Mouse (Mus musculus): Measurements from ENCODE around the gene Fam155a. TPM values are rescaled to one million over a fixed set of nuclear protein-coding genes. Genes with fewer than 3 reads are reported as not detected.

Gene Fam155a
- polyA plus RNA-seq, 1 experiment from 2014 or later = 6.6 TPM

- Histone ChIP-seq H3K4me1 (ENCODE audit: control insufficient read depth, insufficient read depth, low read length) (no peaks in the 10 kb centered on the region), H3K36me3 (ENCODE audit: control insufficient read depth, insufficient read depth, low read length) (no peaks in the 10 kb centered on the region), H3K9ac (ENCODE audit: low read length) (no peak overlapping the region), H3K27me3 (ENCODE audit: control insufficient read depth, insufficient read depth, low read length) (no peaks in the 10 kb centered on the region), H3K9me3 (ENCODE audit: control insufficient read depth, low read length) (no peaks in the 10 kb centered on the region), H3K4me3 (ENCODE audit: low read depth, low read length) (no peak overlapping the region), H3K4me2 (ENCODE audit: low read depth) (no peak overlapping the region), H3K27ac (ENCODE audit: low read depth, low read length) (no peak overlapping the region)
- ATAC-seq (ENCODE audit: insufficient read depth, low FRiP score, low TSS enrichment) = no peak
- WGBS = 71% methylated on average over 2 of the region's 2 CpGs
- DNase-seq (ENCODE audit: low spot score) = no peak
Observed at GRCm38 (mm10) chr8:9292532-9292931, 478.4 kb downstream of the Fam155a start.

DNA sequence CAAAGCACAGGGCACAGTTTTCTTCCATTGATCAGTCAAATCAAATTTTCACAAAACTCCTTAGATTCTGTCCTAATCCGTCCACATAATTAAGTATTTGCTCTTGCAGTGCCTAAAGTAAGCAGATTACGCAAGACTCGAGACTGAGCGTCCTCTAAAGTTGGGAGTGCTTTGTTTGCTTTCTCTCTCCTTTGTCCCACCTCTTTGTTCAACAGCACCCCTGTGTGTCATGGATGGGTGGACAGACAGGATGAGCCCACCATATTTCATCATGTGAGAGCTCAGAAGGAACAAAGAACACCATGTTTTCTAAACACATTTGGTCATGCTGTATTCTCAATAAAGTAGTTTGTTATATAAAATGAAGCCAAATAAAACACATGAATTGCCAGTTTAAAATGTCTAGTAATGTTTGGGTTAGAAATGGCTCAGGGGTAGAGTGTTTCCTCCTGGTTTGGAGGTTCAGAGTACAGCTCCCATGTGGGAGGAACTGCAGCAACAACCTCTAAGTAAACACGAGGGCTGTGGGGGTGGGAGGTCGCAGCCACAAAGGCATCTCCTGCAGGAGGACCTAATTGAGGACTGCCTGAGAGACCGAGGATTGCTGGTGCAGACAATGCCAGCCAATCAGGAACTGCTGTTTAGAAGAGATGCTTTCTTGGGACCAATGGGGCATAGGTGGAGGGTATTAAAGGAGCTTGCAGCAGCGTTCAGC, 482.8 kb downstream of the Fam155a start:
- ATAC-seq (ENCODE audit: insufficient read depth, low FRiP score, low TSS enrichment) (no peak), DNase-seq (ENCODE audit: low spot score) (no peak)
- Histone ChIP-seq H3K4me1 (ENCODE audit: control insufficient read depth, insufficient read depth, low read length) (no peaks in the 10 kb centered on the region), H3K9ac (ENCODE audit: low read length) (no peak overlapping the region), H3K27ac (ENCODE audit: low read depth, low read length) (no peak overlapping the region), H3K27me3 (ENCODE audit: control insufficient read depth, insufficient read depth, low read length) (no peaks in the 10 kb centered on the region), H3K36me3 (ENCODE audit: control insufficient read depth, insufficient read depth, low read length) (no peaks in the 10 kb centered on the region), H3K9me3 (ENCODE audit: control insufficient read depth, low read length) (no peaks in the 10 kb centered on the region), H3K4me2 (ENCODE audit: low read depth) (no peak overlapping the region), H3K4me3 (ENCODE audit: low read depth, low read length) (no peak overlapping the region)
- 25% methylated on average over 8 of the region's 8 CpGs for WGBS

GRCm38 (mm10) chr8:9274117-9274516, 496.8 kb downstream of the Fam155a start:
- DNase-seq (ENCODE audit: low spot score) = no peak
- H3K36me3 ChIP-seq (ENCODE audit: control insufficient read depth, insufficient read depth, low read length) = no peaks in the 10 kb centered on the region
- no peaks in the 10 kb centered on the region for H3K27me3 ChIP-seq (ENCODE audit: control insufficient read depth, insufficient read depth, low read length)
- H3K27ac ChIP-seq (ENCODE audit: low read depth, low read length) = no peak overlapping the region
- H3K4me3 ChIP-seq (ENCODE audit: low read depth, low read length) = no peak overlapping the region
- no peak for ATAC-seq (ENCODE audit: insufficient read depth, low FRiP score, low TSS enrichment)
- no peak overlapping the region for H3K4me2 ChIP-seq (ENCODE audit: low read depth)
- no peaks in the 10 kb centered on the region for H3K4me1 ChIP-seq (ENCODE audit: control insufficient read depth, insufficient read depth, low read length)
- H3K9me3 ChIP-seq (ENCODE audit: control insufficient read depth, low read length) = no peaks in the 10 kb centered on the region
- 88% methylated on average over 8 of the region's 8 CpGs for WGBS
- H3K9ac ChIP-seq (ENCODE audit: low read length) = no peak overlapping the region

- no peak overlapping the region for H3K4me3 ChIP-seq (ENCODE audit: low read depth, low read length)
- no peak overlapping the region for H3K27ac ChIP-seq (ENCODE audit: low read depth, low read length)
- DNase-seq (ENCODE audit: low spot score) (no peak), ATAC-seq (ENCODE audit: insufficient read depth, low FRiP score, low TSS enrichment) (no peak)
- H3K36me3 ChIP-seq (ENCODE audit: control insufficient read depth, insufficient read depth, low read length) = no peaks in the 10 kb centered on the region
- WGBS = 87% methylated on average over 8 of the region's 8 CpGs
- no peaks in the 10 kb centered on the region for H3K9me3 ChIP-seq (ENCODE audit: control insufficient read depth, low read length)
- H3K4me1 ChIP-seq (ENCODE audit: control insufficient read depth, insufficient read depth, low read length) = peaks cover 5% of the 10 kb centered on the region; the same call in 1 of the 2 replicates
- no peaks in the 10 kb centered on the region for H3K27me3 ChIP-seq (ENCODE audit: control insufficient read depth, insufficient read depth, low read length)
- H3K4me2 ChIP-seq (ENCODE audit: low read depth) = no peak overlapping the region
- no peak overlapping the region for H3K9ac ChIP-seq (ENCODE audit: low read length)
Observed at GRCm38 (mm10) chr8:9264378-9264777, 506.6 kb downstream of the Fam155a start.

- no peak overlapping the region; the same call in 1 of the 2 replicates for H3K9ac ChIP-seq (ENCODE audit: low read length)
- H3K4me2 ChIP-seq (ENCODE audit: low read depth) = no peak overlapping the region
- H3K4me1 ChIP-seq (ENCODE audit: control insufficient read depth, insufficient read depth, low read length) = peaks cover 5% of the 10 kb centered on the region; the same call in 1 of the 2 replicates
- H3K4me3 ChIP-seq (ENCODE audit: low read depth, low read length) = no peak overlapping the region
- ATAC-seq (ENCODE audit: insufficient read depth, low FRiP score, low TSS enrichment) (no peak), DNase-seq (ENCODE audit: low spot score) (peak; percentile 32)
- peak overlapping the region; percentile 56; the same call in 1 of the 2 replicates for H3K27ac ChIP-seq (ENCODE audit: low read depth, low read length)
- H3K9me3 ChIP-seq (ENCODE audit: control insufficient read depth, low read length) = no peaks in the 10 kb centered on the region
- no peaks in the 10 kb centered on the region for H3K36me3 ChIP-seq (ENCODE audit: control insufficient read depth, insufficient read depth, low read length)
- WGBS = 51% methylated on average over 8 of the region's 8 CpGs
- no peaks in the 10 kb centered on the region for H3K27me3 ChIP-seq (ENCODE audit: control insufficient read depth, insufficient read depth, low read length)
Observed at GRCm38 (mm10) chr8:9261527-9261926, 509.4 kb downstream of the Fam155a start.

GRCm38 (mm10) chr8:9255316-9255715, 515.6 kb downstream of the Fam155a start:
- H3K9ac ChIP-seq (ENCODE audit: low read length) = no peak overlapping the region
- H3K27ac ChIP-seq (ENCODE audit: low read depth, low read length) = no peak overlapping the region
- no peak overlapping the region for H3K4me3 ChIP-seq (ENCODE audit: low read depth, low read length)
- DNase-seq (ENCODE audit: low spot score) (no peak), ATAC-seq (ENCODE audit: insufficient read depth, low FRiP score, low TSS enrichment) (no peak)
- H3K9me3 ChIP-seq (ENCODE audit: control insufficient read depth, low read length) = no peaks in the 10 kb centered on the region
- no peaks in the 10 kb centered on the region for H3K36me3 ChIP-seq (ENCODE audit: control insufficient read depth, insufficient read depth, low read length)
- no peak overlapping the region for H3K4me2 ChIP-seq (ENCODE audit: low read depth)
- 89% methylated on average over 5 of the region's 5 CpGs for WGBS
- no peaks in the 10 kb centered on the region for H3K4me1 ChIP-seq (ENCODE audit: control insufficient read depth, insufficient read depth, low read length)
- no peaks in the 10 kb centered on the region for H3K27me3 ChIP-seq (ENCODE audit: control insufficient read depth, insufficient read depth, low read length)

DNA sequence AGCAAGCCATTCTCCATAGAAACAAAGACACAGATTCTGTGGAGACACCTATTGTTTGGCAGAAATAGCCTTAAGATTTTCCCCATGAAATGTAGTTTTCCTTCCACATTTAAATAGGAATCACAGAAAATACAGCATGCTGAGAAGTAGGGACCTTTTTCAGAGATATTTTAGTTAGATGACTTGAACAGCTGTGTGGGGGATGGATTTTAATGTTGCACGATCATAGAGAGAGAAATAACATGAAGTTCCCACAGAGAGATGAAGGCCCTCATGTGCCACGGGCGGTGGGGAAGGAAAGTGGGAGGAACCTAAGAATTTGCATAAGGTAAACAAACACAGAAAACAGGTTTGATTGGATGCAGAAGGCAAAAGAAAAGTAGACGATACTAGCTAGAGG, 518.0 kb downstream of the Fam155a start:
- H3K9ac ChIP-seq (ENCODE audit: low read length) = no peak overlapping the region

GRCm38 (mm10) chr8:9248109-9248821, 522.7 kb downstream of the Fam155a start:
- Histone ChIP-seq H3K4me1 (ENCODE audit: control insufficient read depth, insufficient read depth, low read length) (0 out of 2 replicates have a peak, but pooled peaks cover 3% of the 10 kb centered on the region), H3K4me3 (ENCODE audit: low read depth, low read length) (no peak overlapping the region), H3K4me2 (ENCODE audit: low read depth) (no peak overlapping the region), H3K27me3 (ENCODE audit: control insufficient read depth, insufficient read depth, low read length) (no peaks in the 10 kb centered on the region), H3K9me3 (ENCODE audit: control insufficient read depth, low read length) (no peaks in the 10 kb centered on the region), H3K9ac (ENCODE audit: low read length) (no peak overlapping the region), H3K27ac (ENCODE audit: low read depth, low read length) (no peak overlapping the region), H3K36me3 (ENCODE audit: control insufficient read depth, insufficient read depth, low read length) (no peaks in the 10 kb centered on the region)
- DNase-seq (ENCODE audit: low spot score) = no peak
- WGBS = 84% methylated on average over 17 of the region's 17 CpGs
- ATAC-seq (ENCODE audit: insufficient read depth, low FRiP score, low TSS enrichment) = no peak

More for the DNA sequence above, 518.0 kb downstream of the Fam155a start:
- no peaks in the 10 kb centered on the region for H3K36me3 ChIP-seq (ENCODE audit: control insufficient read depth, insufficient read depth, low read length)
- H3K4me1 ChIP-seq (ENCODE audit: control insufficient read depth, insufficient read depth, low read length) = no peaks in the 10 kb centered on the region
- 76% methylated on average over 4 of the region's 4 CpGs for WGBS
- H3K4me2 ChIP-seq (ENCODE audit: low read depth) = no peak overlapping the region
- H3K4me3 ChIP-seq (ENCODE audit: low read depth, low read length) = no peak overlapping the region
- no peak for DNase-seq (ENCODE audit: low spot score)
- no peak overlapping the region for H3K27ac ChIP-seq (ENCODE audit: low read depth, low read length)
- no peak for ATAC-seq (ENCODE audit: insufficient read depth, low FRiP score, low TSS enrichment)
- no peaks in the 10 kb centered on the region for H3K27me3 ChIP-seq (ENCODE audit: control insufficient read depth, insufficient read depth, low read length)
- no peaks in the 10 kb centered on the region for H3K9me3 ChIP-seq (ENCODE audit: control insufficient read depth, low read length)

DNA sequence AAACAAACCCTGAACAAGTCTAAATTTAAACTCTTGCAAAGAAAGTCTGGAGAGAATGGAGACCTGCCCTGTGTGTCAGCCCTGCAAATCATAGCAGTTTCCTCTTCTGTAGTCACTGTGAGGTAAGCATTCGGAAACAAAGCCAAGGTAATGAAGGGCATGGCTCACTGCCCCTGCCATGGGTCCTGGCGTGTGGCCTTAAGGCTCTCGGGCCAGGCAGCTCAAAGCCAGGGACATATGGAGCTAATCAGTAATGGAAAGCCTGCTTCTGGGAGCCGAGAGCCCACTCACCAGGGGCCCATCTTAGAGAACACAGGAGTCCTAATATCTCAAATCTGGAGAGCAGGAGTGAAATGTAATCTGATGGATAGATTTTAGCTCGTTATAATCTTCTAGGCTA, 525.0 kb downstream of the Fam155a start:
- DNase-seq (ENCODE audit: low spot score) = no peak
- no peak overlapping the region for H3K4me3 ChIP-seq (ENCODE audit: low read depth, low read length)
- H3K9me3 ChIP-seq (ENCODE audit: control insufficient read depth, low read length) = no peaks in the 10 kb centered on the region
- H3K27ac ChIP-seq (ENCODE audit: low read depth, low read length) = no peak overlapping the region
- H3K9ac ChIP-seq (ENCODE audit: low read length) = no peak overlapping the region
- no peaks in the 10 kb centered on the region for H3K27me3 ChIP-seq (ENCODE audit: control insufficient read depth, insufficient read depth, low read length)
- no peak overlapping the region for H3K4me2 ChIP-seq (ENCODE audit: low read depth)
- ATAC-seq (ENCODE audit: insufficient read depth, low FRiP score, low TSS enrichment) = no peak
- 49% methylated on average over 5 of the region's 5 CpGs for WGBS
- H3K36me3 ChIP-seq (ENCODE audit: control insufficient read depth, insufficient read depth, low read length) = no peaks in the 10 kb centered on the region
- H3K4me1 ChIP-seq (ENCODE audit: control insufficient read depth, insufficient read depth, low read length) = 0 out of 2 replicates have a peak, but pooled peaks cover 5% of the 10 kb centered on the region

Measured in neural tube, embryonic 11.5 days (tissue).